Mouse (Mus musculus) testis, adult 2 months (tissue): ENCODE results near the gene Klrb1. TPM values are rescaled to one million over a fixed set of nuclear protein-coding genes. Genes with fewer than 3 reads are reported as not detected.
"Not testable (repeated sequence)": the region's sequence is repeated elsewhere in the genome, so short reads cannot be mapped to it uniquely, and the experiment has no call there.

Source experiments
- H3K27ac ChIP-seq: fragments of 200-500 bp; 2 replicates; pipeline ENCODE4 v1.5.1; 2012; ENCODE audit warnings: low read depth, low read length; ENCODE audit not compliant: control insufficient read depth, insufficient read depth
- H3K27me3 ChIP-seq: fragments of 200-500 bp; 2 replicates; pipeline ENCODE4 v1.6.1; 2012; ENCODE audit warnings: mild to moderate bottlenecking, low read length, moderate library complexity; ENCODE audit not compliant: control insufficient read depth, insufficient read depth
- H3K36me3 ChIP-seq: fragments of 200-500 bp; 2 replicates; pipeline ENCODE4 v1.6.1; 2012; ENCODE audit warnings: mild to moderate bottlenecking, low read length; ENCODE audit not compliant: control insufficient read depth, insufficient read depth
- H3K4me1 ChIP-seq: fragments of 200-500 bp; 2 replicates; pipeline ENCODE4 v1.6.1; 2012; ENCODE audit warnings: low read length; ENCODE audit not compliant: control insufficient read depth, insufficient read depth
- H3K4me3 ChIP-seq: fragments of 200-500 bp; 2 replicates; pipeline ENCODE4 v1.5.1; 2012; ENCODE audit warnings: low read depth, mild to moderate bottlenecking, low read length, moderate library complexity, mixed read lengths; ENCODE audit not compliant: control insufficient read depth
- CTCF ChIP-seq: fragments of 200-500 bp; IDR thresholded peaks from 2 replicates; pipeline ENCODE4 v1.5.1; 2012; ENCODE audit warnings: low read depth, mild to moderate bottlenecking, inconsistent platforms, low read length, moderate library complexity; ENCODE audit not compliant: control insufficient read depth, insufficient read depth, insufficient replicate concordance
- POLR2A ChIP-seq: fragments of 200-500 bp; IDR thresholded peaks from 2 replicates; pipeline ENCODE4 v1.6.1; 2012; ENCODE audit warnings: low read depth, mild to moderate bottlenecking, inconsistent platforms, low read length, moderate library complexity; ENCODE audit not compliant: control insufficient read depth
- polyA plus RNA-seq: library from polyadenylated mRNA; depleted of rRNA; stranded (reverse); fragments of >200 nt; gene quantifications from 2 replicates; pipeline ENCODE4 v1.2.3, GENCODE M21; 2012; rRNA removed

Gene Klrb1
- 19.1 and 37.2 TPM in 2 replicates for polyA plus RNA-seq

GRCm38 (mm10) chr6:128722959-128723358 lies at the start of gene Klrb1:
Gene Klrb1 (minus strand): TSS chr6:128723059.
- Histone ChIP-seq H3K4me1 (no peaks in the 10 kb centered on the region), H3K4me3 (no peak within 1 kb of the TSS), H3K27me3 (no peaks in the 10 kb centered on the region), H3K27ac (no peak within 1 kb of the TSS), H3K36me3 (no peaks in the 10 kb centered on the region)
- TF ChIP-seq POLR2A (no peak), CTCF (no peak)

- no peak overlapping the region for H3K4me3 ChIP-seq
- H3K36me3 ChIP-seq, result no peaks in the 10 kb centered on the region
- no peak for TF ChIP-seq POLR2A
- TF ChIP-seq CTCF, result no peak
- H3K27me3 ChIP-seq, result no peaks in the 10 kb centered on the region
- no peaks in the 10 kb centered on the region; the same call in 1 of the 2 replicates for H3K4me1 ChIP-seq
- H3K27ac ChIP-seq, result no peak overlapping the region
Observed at GRCm38 (mm10) chr6:128769481-128770253, 46.8 kb upstream of the Klrb1 start.

GRCm38 (mm10) chr6:128768047-128768446 lies 45.2 kb upstream of the Klrb1 start:
- no peaks in the 10 kb centered on the region for H3K27me3 ChIP-seq
- no peaks in the 10 kb centered on the region for H3K36me3 ChIP-seq
- no peak for TF ChIP-seq CTCF
- no peak overlapping the region for H3K27ac ChIP-seq
- H3K4me1 ChIP-seq, result peaks cover 2% of the 10 kb centered on the region
- no peak overlapping the region for H3K4me3 ChIP-seq

GRCm38 (mm10) chr6:128766486-128767254 lies 43.8 kb upstream of the Klrb1 start:
- H3K27ac ChIP-seq, H3K27me3 ChIP-seq, H3K4me1 ChIP-seq, H3K4me3 ChIP-seq, H3K36me3 ChIP-seq: not testable (repeated sequence)

GRCm38 (mm10) chr6:128765211-128765610 lies 42.4 kb upstream of the Klrb1 start:
- Histone ChIP-seq H3K36me3 (no peaks in the 10 kb centered on the region), H3K27me3 (no peaks in the 10 kb centered on the region), H3K27ac (no peak overlapping the region), H3K4me1 (peaks cover 2% of the 10 kb centered on the region), H3K4me3 (no peak overlapping the region)
- TF ChIP-seq POLR2A (no peak), CTCF (no peak)

GRCm38 (mm10) chr6:128764598-128764997 lies 41.7 kb upstream of the Klrb1 start:
- Histone ChIP-seq H3K4me3 (no peak overlapping the region; the same call in 1 of the 2 replicates), H3K36me3 (no peaks in the 10 kb centered on the region), H3K27ac (no peak overlapping the region), H3K27me3 (no peaks in the 10 kb centered on the region), H3K4me1 (peaks cover 2% of the 10 kb centered on the region)
- TF ChIP-seq CTCF, result no peak
- no peak for TF ChIP-seq POLR2A

GRCm38 (mm10) chr6:128763736-128764523 lies 41.1 kb upstream of the Klrb1 start:
- Histone ChIP-seq H3K4me1 (peaks cover 2% of the 10 kb centered on the region), H3K27ac (no peak overlapping the region), H3K4me3 (peak overlapping the region; percentile 84), H3K27me3 (no peaks in the 10 kb centered on the region), H3K36me3 (no peaks in the 10 kb centered on the region)
- peak; percentile 61 for TF ChIP-seq CTCF
- TF ChIP-seq POLR2A, result no peak

GRCm38 (mm10) chr6:128762892-128763670 lies 40.2 kb upstream of the Klrb1 start:
- not testable (repeated sequence) for H3K4me3 ChIP-seq, H3K4me1 ChIP-seq, H3K27me3 ChIP-seq, H3K27ac ChIP-seq, H3K36me3 ChIP-seq
